Mouse (Mus musculus) thymus, postnatal 36 days (tissue): ENCODE data around the gene Mmp11.
"Not testable (repeated sequence)": the region's sequence is repeated elsewhere in the genome, so short reads cannot be mapped to it uniquely, and the experiment has no call there.

ENCODE experiments used
- DNase-seq, 2 experiments: peaks; one replicate each; pipeline ENCODE4 v3.0.0; 2022; ENCODE audit warnings: mixed read lengths in 2 of 2

The Mmp11 gene

GRCm38 (mm10) chr10:75895730-75896129 lies 40.6 kb downstream of the Mmp11 start:
- DNase-seq = no peak

- DNase-seq = no peak
These were observed 41.7 kb downstream of the Mmp11 start for GRCm38 (mm10) chr10:75894601-75895000.

GRCm38 (mm10) chr10:75893089-75893750 lies 43.1 kb downstream of the Mmp11 start, which contains the start of gene Derl3:
Gene Derl3 (plus strand): TSS chr10:75893413.
- peak; percentile 94 to 96 for DNase-seq

- no peak for DNase-seq
These were observed 46.7 kb downstream of the Mmp11 start for GRCm38 (mm10) chr10:75889406-75890153.

GRCm38 (mm10) chr10:75887504-75887903 lies 48.8 kb downstream of the Mmp11 start:
- not testable (repeated sequence) for DNase-seq

GRCm38 (mm10) chr10:75884742-75885141 lies 51.6 kb downstream of the Mmp11 start:
- DNase-seq = no peak

- peak; percentile 60 to 61 for DNase-seq
These were observed 53.1 kb downstream of the Mmp11 start for GRCm38 (mm10) chr10:75883232-75883552.

GRCm38 (mm10) chr10:75882433-75883231 lies 53.7 kb downstream of the Mmp11 start:
- no peak for DNase-seq

GRCm38 (mm10) chr10:75881578-75882432 lies 54.5 kb downstream of the Mmp11 start:
- no peak for DNase-seq

- no peak for DNase-seq
These were observed 55.3 kb downstream of the Mmp11 start for GRCm38 (mm10) chr10:75880771-75881577.

- DNase-seq = no peak
These were observed 55.9 kb downstream of the Mmp11 start for GRCm38 (mm10) chr10:75880351-75880750.

- no peak for DNase-seq
These were observed 57.5 kb downstream of the Mmp11 start for GRCm38 (mm10) chr10:75878836-75879235.

- no peak for DNase-seq
These were observed 62.6 kb downstream of the Mmp11 start for GRCm38 (mm10) chr10:75873543-75874170.
